Mouse (Mus musculus): ENCODE data around the gene Rhoq.

The Rhoq gene

GRCm38 (mm10) chr17:87011301-87012019, 48.6 kb downstream of the Rhoq start:
- peak; percentile 90 for DNase-seq

- no peak for DNase-seq
These were observed 56.8 kb downstream of the Rhoq start for GRCm38 (mm10) chr17:87019692-87020091.

GRCm38 (mm10) chr17:87024491-87025242, 61.8 kb downstream of the Rhoq start:
- no peak for DNase-seq

GRCm38 (mm10) chr17:87025269-87025949, 62.5 kb downstream of the Rhoq start, which contains the start of the genes Pigf and Cript:
Gene Pigf, minus strand, starts transcription at chr17:87025406.
Gene Cript, plus strand, starts transcription at chr17:87025550.
- peak; percentile 99 for DNase-seq

- no peak for DNase-seq
These were observed 73.5 kb downstream of the Rhoq start for GRCm38 (mm10) chr17:87036141-87037073.

GRCm38 (mm10) chr17:87038496-87038895, 75.6 kb downstream of the Rhoq start:
- DNase-seq, result no peak

GRCm38 (mm10) chr17:87041739-87042138, 78.9 kb downstream of the Rhoq start:
- DNase-seq, result no peak

- DNase-seq, result peak; percentile 89
These were observed 81.5 kb downstream of the Rhoq start for GRCm38 (mm10) chr17:87044364-87044763.

- no peak for DNase-seq
These were observed 81.9 kb downstream of the Rhoq start for GRCm38 (mm10) chr17:87044796-87045195.
